Mouse (Mus musculus) frontal cortex, postnatal 10 days (tissue): Measurements from ENCODE around the gene Ciz1.

Experiments used
- DNase-seq, 2 experiments: peaks; one replicate each; pipeline ENCODE4 v3.0.0; 2022; ENCODE audit warnings: low spot score in 2 of 2, mixed read lengths in 1 of 2

Gene Ciz1

DNA sequence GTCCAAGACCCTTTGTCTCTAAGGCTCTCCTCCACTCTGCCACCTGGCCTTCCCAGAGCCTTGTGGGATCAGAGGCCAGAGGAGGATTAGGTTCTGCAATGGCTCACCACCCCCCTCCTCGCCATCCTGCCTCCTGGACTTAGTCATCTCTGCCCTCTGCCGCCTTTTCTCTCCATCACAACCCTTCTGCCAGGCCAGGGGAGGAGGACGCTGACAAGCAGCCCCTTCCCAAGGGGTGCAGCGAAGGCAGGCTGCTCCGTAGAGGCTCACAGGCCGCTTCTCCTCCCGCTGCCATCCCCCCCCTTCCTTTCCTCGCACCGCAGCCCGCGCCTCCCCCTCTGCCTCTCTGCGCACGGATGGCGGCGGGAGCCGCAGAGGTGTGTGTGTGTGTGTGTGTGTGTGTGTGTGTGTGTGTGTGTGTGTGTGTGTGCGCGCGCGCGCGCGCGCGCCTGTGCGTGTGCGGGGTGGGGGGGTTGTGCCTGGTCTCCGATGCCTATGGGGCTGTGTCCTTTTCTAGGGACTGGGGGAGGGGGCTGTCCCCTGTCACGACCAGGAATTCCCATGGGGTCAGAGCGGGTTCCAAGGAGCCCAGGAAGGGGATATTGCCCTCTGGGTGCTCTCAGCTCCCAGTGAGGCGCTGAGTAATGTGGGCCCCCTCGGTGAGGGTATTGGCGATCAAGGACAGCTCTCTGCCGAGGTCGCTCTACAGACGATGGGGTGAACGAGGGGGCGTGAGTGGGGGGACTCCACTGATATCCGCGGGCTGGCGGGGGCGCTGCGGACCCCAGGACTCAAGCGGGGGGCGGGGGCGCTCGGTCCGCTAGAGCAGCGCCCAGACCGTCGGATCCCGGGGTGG is at the start of gene Ciz1:
Gene Ciz1 (plus strand): TSS at position 177 of the 856 bp plus-strand sequence.
- peak in 1 of 2 experiments; percentile 56 for DNase-seq

DNA sequence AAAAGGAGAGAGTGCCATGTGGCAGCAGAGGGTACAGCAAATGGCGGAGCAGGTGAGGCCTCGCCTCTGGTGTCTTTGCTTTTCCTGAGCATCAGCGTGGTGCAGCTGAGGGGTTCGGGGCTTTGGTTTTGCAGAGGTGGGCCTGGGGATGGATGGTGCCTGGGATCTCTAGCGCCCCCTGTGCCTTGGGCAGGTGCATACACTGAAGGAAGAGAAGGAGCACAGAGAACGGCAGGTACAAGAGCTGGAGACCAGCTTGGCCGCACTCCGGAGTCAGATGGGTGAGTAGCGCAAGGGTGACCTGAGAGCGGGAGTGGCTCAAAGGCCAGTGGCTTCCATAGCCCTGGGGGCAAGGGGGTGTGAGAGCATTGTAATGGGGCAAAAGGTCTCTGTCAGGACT is 49.2 kb upstream of the Ciz1 start:
- DNase-seq = peak in 1 of 2 experiments; percentile 8

DNA sequence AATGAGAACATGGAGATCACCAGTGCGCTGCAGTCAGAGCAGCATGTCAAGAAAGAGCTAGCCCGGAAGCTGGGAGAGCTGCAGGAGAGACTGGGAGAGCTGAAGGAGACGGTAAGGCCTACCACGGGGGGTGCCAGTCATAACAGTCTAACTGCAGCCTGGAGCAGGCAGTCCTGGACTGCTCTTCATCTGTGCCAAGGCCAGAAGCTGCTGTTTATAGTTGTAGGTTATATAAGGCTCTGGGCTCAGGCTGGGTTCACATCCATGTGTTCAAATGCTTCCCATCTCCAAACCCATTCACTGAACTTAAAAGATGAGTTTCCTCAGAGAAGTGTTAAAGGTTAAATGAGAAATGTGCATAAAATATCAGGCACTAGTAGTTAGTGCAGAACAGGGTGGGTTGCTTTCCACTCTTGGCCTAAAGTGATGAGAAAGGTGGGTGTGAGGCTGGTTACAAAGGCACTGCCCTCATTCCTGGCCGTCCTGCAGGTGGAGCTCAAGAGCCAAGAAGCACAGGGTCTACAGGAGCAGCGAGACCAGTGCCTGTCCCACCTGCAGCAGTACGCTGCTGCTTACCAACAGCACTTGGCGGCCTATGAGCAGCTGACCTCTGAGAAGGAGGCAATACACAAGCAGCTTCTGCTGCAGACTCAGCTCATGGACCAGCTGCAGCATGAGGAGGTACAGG is 47.8 kb upstream of the Ciz1 start:
- DNase-seq = peak in 1 of 2 experiments; percentile 33

DNA sequence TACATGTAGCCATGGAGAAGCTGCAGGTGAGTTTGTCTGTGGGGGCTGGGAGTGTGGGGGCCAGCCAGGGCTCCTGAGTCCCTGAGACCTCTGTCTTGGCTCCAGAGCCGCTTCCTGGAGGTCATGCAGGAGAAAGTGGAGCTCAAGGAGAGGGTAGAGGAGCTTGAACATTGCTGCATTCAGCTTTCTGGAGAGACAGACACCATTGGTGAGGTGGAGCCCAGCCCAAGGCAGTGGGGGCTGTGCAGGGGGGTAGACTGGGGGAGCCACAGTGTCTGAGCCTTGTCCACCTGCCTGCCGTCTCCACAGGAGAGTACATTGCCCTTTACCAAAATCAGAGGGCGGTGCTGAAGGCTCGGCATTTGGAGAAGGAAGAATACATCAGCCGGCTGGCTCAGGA is 46.5 kb upstream of the Ciz1 start:
- DNase-seq = no peak

DNA sequence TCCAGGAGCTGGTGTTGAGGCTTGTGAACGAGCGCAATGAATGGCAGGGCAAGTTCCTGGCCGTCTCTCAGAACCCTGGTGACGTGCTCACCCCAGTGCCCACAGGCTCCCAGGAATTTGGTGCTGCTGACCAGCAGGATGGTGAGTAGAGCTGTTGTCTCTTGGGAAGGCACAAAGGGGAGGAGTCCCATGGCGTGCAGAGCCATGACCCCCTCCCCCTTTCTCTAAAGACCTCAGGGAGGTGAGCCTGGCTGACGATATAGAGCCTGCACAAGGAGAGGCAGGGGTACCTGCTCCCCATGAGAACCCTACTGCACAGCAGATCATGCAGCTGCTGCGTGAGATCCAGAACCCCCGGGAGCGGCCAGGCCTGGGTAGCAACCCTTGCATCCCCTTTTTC is 46.0 kb upstream of the Ciz1 start:
- DNase-seq = no peak

DNA sequence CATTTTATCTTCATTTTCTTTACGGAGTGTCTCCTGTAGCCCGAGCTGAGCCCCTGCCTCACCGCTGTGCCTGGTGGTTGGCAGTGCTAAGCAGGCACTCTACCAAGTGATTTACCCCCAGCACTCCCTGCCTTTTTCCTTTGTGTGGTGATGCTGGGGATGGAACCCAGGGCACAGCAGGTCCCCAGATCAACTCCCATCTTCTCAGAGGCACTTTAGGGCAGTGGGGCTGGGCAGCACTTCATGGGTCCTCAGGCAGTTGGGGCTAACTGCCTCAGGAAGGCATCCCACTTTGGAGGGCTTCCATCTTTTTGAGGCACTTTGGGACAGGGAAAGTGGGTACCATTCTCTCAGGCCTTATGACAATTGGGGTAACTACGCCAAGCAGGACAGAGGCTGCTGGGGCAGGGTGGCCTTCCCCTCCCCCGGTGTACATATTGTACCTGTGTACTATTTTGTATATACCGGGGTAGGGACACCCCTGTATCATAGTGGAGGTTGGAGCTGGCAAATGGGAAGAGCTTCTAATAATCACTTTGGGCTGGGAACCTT is 44.8 kb upstream of the Ciz1 start:
- no peak for DNase-seq

DNA sequence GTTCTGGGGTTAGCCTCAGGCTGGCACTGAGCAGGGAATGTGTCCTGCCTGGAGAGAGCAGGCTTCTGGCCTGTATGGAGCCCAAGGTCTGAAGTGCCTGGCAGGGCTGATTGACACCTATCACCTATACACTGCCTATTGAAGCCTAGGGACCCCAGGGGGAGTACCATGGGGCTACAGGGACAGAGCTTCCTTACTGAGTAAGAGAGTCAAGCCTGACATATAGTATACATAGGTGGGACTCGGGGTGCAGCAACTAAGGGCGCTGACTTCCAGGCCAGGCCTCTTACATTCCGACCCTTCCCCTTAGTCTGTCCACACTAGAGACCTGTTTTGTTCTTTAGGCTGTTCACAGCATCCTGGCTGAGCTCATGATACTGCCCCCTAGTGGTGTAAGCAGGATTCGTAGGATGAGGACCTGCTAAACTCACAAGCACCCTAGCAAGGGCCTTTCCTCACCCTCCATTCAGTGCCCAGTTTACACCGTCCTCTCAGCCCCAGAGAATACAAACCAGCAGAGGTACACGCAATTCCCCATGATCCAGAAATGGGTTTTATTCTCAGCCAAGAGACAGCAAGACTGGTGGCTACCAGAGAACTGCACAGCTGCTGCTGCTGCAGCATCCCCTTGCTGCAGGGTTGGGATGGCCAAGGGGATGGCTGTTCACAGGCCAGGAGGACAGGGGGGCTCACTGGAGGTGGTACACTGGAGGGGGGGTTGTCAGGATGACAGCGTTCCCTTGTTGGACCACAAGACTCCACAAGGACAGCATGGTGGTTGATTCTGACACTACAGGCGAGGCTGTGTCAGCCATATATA is 44.0 kb upstream of the Ciz1 start:
- DNase-seq = no peak

DNA sequence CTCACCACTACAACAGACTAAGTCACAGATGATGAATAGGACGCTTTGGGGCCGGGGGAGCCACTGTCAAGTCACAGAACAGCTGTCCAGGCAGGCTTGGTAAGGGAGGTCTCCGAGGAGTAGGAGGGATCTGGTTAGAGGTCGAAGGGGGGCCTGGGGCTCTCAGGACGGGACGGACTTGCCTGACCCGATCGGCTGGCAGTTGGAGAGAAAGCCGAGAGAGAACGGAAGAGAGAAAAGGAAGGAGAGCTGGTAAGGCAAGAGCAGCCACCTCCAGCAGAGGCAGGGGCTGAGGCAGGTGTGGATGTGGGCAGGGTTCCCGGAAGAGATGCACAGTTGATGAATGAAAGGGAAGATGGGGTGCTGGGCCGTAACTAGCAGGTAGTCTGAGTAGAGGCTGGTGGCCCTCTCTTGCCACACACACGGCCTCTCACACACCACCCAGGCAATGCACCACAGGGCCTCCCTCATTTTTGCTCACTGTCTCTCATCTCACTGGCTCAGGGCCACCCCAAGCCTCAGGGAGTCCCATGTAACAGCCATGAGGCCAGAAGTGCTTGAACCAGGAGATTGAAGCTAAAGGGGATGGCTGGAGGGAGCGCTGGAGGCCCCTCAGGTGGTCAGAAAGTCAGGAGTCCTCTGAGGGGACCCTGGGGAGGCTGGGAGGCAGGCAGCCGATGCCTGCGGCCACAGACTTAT is 43.1 kb upstream of the Ciz1 start:
- DNase-seq = no peak

DNA sequence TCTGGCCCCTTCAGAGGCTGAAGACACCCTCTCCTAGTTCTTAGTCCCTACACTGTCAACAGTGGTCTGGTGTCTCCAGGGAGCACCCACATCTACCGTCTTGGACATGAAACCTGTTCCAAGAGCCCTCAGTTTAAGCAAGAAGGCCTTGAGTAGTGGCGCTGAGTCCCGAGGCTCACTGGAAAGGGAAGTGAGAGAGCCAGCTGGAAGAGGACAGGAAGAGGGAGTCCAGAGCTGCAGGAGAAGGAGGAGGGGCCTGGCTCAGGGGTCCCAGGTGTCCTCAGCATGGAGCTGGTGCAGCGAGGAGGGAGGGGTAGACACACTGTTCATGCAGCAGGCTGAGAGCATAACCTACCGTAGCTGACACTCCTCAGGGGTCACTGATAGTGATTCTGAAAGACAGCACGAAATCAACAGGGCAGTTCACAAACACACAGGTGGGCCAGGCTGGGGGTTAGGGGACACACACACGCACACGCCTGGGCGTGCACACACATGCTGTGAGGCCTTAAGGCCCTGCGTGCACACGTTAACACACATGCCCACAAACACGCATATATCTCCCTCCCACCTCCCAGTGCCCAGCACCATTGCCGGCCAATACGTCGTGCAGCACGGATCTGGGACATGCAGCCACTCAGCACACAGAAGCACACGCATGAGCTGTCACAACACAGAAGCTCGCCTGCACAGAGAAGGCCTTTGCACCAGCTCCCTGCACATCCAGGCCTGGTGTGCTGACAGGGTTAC is 41.9 kb upstream of the Ciz1 start:
- DNase-seq = no peak

DNA sequence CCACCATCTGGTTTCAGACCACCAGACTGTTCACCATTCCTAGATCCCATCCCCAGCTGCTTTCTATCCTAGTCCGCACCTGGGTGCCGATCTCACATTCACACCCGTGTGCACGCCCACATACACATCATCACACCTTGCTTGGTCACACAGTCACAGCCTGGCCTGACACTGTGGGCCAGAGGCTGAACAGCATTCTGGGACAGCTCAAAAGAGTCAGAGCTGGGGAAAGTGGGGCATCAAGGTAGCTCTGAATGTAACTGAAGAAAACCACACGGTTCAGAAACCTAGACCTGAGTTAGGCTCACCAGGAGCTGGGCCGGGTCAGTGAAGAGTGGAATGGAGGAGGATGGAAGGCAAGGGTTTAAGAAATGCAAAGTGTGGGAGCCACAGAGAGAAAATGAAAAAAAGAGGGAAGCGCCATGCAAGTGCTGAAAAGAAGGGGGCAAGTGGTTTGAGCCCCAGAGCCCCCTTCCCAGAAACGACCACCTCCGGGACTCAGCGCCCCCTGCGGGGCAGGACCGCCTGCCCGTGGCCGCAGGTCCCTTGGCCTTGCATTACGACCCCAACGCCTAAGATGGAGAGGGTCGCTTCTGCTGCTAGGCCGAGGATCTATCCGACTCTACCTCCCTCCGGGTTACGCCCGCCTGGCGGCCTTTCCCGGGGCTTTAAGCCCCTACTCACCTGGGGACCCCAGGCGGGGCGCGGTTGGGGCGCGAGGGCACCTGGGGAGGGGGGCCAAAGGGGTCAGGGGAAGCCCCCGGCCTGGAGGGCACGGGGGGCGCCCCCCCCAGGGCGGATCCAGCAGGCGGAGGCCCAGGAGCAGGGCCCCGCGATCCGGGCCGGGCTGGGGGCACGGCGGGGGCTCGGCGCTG is 40.4 kb upstream of the Ciz1 start:
- no peak for DNase-seq

DNA sequence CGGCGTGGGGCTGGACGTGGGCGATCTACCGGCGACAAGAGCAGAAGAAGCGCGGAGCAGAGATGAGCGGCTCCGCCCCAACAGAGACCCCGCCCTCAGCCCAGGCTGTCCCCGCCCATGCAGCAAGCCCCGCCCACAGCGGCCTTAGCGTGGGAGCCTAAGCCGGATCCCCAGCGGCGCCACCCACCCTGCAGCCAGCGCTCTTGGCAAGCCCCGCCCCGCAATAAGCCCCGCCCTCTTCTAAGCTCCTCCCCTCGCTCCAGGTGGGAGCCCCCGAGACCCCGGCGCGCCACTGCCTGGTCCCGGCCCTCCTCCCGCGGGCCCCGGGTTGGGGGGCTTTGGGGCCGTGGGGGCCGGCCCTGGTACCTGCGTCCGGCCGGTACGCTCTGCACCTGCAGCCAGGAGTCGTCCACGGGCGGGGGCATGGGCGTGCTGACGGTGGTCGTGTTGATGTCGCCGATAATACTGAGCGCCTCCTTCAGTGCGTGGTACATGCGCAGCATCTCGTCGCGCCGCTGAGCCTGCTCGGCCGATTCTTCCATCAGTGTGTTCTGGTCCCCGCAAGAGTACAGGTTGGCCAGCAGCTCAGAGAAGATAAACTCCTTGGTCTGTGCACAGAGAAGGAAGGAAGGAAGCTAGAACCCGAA is 39.7 kb upstream of the Ciz1 start:
- DNase-seq = peak in 1 of 2 experiments; percentile 75

DNA sequence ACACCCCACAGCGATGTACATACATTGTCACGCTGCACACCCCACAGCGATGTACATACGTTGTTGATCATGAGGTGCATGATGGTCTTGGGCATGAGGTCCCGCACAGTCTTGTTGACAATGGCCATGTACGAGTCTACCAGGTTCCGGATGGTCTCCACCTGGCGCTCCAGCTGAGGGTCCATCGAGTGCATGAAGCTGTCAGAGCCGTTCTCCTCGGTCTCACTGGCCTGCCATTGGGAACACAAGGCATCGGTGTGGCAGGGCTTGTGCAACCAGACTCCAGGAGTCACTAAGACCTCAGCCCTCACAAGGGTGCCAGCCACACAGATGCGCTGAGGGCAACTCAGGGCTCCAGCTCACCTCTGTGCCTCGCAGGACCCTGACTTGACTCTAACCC is 37.3 kb upstream of the Ciz1 start:
- DNase-seq = no peak

DNA sequence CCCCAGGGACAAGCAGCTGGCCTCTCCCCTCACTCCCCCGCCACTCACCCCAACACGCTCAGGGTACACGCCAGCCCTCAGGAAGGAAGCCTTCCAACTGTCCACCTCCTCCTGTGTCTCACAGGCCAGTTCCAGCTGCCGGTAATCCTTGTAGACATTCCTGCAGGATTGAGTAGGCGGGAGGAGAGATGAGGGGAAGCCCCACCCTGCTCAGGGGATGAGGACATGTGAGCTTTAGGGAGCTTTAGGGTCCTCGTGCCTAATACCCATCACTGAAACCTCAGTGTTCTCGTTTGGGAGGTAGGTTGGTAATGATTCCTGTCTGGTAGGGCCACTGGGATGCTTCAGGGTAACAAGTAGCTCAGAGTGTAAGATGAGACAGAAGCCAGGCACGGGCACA is 36.4 kb upstream of the Ciz1 start:
- DNase-seq = no peak

DNA sequence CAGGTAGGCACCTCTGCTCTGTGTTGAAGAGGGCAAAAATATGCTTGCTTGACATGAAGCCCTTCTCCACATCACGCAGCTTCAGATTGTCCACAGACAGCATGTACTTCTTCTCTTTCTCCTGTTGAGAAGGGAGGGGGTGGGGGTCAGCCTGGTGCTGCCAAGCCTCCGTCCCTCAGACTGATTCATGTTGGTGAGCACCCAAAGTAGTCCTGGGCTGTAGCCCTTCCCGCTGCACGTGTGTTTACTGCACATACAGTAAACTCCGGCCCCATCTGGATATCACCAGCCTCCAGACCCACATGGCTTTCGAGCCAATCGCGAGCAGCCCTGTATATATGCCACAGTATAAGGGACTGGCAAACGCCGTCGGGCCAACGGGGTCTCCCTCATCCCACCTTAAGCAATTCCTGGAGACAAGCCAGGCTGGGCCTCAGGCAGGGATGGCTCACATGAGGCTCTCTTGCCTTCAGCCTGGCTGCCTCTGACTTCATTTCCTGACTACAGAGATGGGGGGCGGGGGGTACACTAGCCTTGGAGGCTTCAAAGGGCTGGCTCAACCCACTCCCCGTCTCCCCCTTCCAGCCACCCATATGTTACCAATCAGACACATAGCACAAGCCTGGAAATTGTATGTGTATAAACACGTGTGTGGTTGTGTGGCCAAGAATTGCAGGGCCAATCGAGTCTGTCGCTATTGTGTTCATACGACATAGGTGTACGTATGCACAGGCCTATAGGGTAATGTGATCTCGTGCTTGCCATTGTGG is 35.1 kb upstream of the Ciz1 start:
- DNase-seq = no peak

DNA sequence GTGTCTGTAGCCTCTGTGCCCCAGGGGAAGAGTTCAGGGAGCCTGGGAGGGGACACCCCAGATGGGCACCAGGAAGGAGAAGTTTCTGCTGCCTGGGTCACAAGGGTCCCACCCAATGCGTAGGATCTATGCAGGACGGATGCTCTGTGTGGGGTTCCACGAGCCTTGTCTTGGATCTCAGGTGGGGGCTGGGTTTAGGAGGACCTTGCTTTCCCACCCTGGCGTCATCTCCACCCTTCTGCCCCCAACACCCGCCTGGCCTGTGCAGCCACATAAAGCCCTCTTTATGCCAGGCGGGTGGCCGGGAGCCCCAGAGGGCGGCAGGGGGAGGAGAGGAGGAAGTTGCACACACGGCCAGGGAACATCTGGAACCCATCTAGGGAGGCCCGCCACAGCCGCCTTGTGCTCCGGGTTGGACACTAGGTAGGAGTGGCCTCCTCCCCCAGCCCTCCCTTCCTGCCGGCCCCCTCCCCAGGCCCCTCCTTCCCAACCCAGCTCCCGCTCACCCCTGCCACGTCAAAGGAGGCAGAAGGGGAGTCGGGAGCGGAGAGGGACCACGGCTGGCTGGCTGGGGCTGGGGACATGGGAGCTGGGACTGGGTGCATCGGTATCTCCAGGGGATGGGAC is 34.2 kb upstream of the Ciz1 start:
- no peak for DNase-seq

DNA sequence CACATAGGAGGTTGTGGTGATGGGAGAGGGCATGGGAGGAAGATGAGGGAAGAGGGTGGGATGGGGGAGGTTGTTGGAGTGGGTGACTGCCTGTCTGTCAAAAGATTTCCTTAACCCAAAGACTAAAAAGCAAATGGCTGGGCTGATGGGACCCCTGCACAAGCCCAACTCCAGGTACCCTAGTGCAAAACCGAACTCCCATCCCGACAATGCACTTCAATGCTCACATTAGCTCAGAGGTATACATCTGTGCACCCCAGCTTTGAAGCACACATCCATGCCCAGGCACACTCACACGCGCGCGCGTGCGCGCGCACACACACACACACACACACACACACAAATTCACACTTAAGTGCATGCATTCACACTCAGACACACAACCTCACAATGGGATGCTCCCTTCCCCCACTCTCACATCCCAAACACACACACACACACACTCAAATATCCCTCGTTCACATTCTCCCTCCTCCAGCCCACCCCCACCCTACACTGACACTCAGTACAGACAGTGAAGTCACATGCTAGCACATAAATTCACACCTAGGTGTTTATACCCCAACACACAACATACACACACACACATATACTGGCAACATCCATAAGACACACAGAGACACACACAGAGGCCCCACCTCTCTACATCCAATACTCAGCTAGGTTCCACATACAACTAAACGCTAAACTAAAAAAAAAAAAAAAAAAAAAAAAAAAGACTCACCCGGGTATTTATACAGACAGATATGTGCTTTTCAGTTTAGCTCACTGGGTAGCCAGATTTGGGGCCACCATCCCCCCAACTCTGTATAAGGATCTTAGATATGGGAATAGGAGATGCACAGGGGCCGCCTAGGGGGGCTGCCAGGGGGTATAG is 33.2 kb upstream of the Ciz1 start:
- no peak for DNase-seq
